Mouse (Mus musculus): ENCODE data around the gene Olfr839-ps1.

Olfr839-ps1 gene

DNA sequence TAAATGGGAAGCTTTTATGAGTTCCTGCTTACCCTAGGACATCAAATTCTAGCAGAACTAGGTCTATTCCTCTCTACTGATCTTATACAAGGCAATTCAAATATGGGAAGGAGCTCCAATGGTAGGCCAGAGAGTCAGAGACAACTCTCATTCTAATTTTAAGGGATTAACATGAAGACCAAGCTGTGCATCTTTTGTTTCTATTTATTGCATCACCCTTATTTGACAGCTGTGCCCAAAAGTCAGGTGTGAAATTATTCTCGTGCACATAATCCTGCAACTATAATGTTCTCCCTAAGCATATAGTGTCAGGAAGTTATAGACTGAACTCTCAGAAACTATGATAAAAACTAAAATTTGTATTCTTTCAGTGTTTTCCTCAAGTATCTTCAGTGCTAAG is at the start of gene Olfr839-ps1:
Gene Olfr839-ps1, minus strand, starts transcription at position 101 of the 400 bp plus-strand sequence.
- DNase-seq (ENCODE audit: low spot score in 2 of 2) = no peak

DNA sequence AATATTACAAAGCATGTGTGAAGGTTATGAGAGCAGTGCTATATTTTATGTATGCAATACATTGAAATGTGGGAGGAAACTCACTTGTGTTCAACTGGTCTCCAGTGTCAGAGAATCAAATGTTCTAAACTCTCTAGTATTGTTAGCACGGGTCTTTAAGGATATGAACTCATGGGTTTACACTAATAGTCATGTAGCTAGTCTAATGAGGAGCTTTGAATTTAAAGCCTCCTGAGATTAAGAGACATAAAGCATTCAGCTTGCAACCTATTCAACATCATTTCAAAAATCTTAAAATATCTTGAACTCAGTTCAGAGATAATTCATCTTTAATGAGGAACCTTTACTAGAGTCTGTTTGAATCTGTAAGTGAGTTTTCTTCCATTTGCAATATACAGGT is 41.1 kb downstream of the Olfr839-ps1 start, which contains the start of gene Olfr837:
Gene Olfr837, plus strand, starts transcription at position 301 of the 400 bp plus-strand sequence.
- DNase-seq (ENCODE audit: low spot score in 2 of 2) = no peak

DNA sequence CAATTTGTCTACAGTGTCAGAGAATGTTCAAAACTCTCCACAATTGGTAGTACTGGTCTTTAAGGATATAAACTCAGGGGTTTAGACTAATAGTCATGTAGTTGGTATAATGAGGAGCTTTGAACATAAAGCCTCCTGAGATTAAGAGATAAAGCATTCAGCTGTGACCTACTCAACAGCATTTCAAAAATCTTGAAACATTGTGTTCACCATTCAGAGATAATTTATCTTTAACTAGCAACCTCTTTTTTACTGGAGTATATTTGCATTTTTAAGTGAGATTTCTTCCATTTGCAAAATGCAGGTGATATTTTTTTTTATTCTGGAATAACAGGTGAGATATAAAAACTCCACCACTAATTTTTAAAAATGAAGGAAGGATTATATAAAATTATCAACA is 57.0 kb downstream of the Olfr839-ps1 start, which contains the start of gene Olfr836:
Gene Olfr836, plus strand, starts transcription at position 301 of the 400 bp plus-strand sequence.
- DNase-seq (ENCODE audit: low spot score in 2 of 2) = no peak

Measured in spleen, postnatal 10 days (tissue).